Mouse (Mus musculus) liver, embryonic 14 days (tissue): Measurements from ENCODE around the gene Psmb11. TPM values are rescaled to one million over a fixed set of nuclear protein-coding genes. Genes with fewer than 3 reads are reported as not detected.

Experiments used
- polyA plus RNA-seq: library from polyadenylated mRNA; depleted of rRNA; stranded (reverse); fragments of >200 nt; gene quantifications from 2 replicates; pipeline ENCODE4 v1.2.3, GENCODE M21; 2012; rRNA removed

Psmb11 gene
- polyA plus RNA-seq: 0.01 TPM in 1 of 2 replicates, not detected in the other

GRCm38 (mm10) chr14:54621133-54621532 is at the start of gene Psmb11:
Psmb11 (plus strand) TSS chr14:54621433.

GRCm38 (mm10) chr14:54577089-54577982 is 43.9 kb upstream of the Psmb11 start, which contains the start of gene Ajuba:
Ajuba (minus strand) TSS chr14:54577558.

GRCm38 (mm10) chr14:54605752-54606321 is 15.4 kb upstream of the Psmb11 start, which contains the start of gene 4931414P19Rik:
4931414P19Rik (minus strand) TSS chr14:54605993.

GRCm38 (mm10) chr14:54617897-54618365 is 3.3 kb upstream of the Psmb11 start, which contains the start of gene Psmb5:
Psmb5 (minus strand) TSS chr14:54618022.

GRCm38 (mm10) chr14:54640946-54641304 is 19.7 kb downstream of the Psmb11 start, which contains the start of gene Gm17606:
Gm17606 (plus strand) TSS chr14:54640952.

GRCm38 (mm10) chr14:54641305-54641969 is 20.2 kb downstream of the Psmb11 start, which contains the start of gene Cdh24:
Cdh24 (minus strand) TSS chr14:54641364.

Other genes starting within 250 kb of the Psmb11 start
- 6.7 and 7.2 TPM in 2 replicates for gene Slc7a7, start 203.7 kb upstream of the Psmb11 start, polyA plus RNA-seq
- 155 and 165 TPM in 2 replicates for gene Mrpl52, start 194.5 kb upstream of the Psmb11 start, polyA plus RNA-seq
- gene Mmp14, start 189.8 kb upstream of the Psmb11 start, polyA plus RNA-seq: 18.4 and 19.3 TPM in 2 replicates
- gene Lrp10, start 157.3 kb upstream of the Psmb11 start, polyA plus RNA-seq: 10.2 and 12.6 TPM in 2 replicates
- 0.06 and 0.08 TPM in 2 replicates for gene Rem2, start 145.3 kb upstream of the Psmb11 start, polyA plus RNA-seq
- 23.5 and 25.7 TPM in 2 replicates for gene Prmt5, start 103.9 kb upstream of the Psmb11 start, polyA plus RNA-seq
- gene Haus4, start 66.8 kb upstream of the Psmb11 start, polyA plus RNA-seq: 23.2 and 26.4 TPM in 2 replicates
- 3.7 and 4.5 TPM in 2 replicates for gene Ajuba, start 43.9 kb upstream of the Psmb11 start, polyA plus RNA-seq
- gene 4931414P19Rik, start 15.4 kb upstream of the Psmb11 start, polyA plus RNA-seq: 3.8 and 4.0 TPM in 2 replicates
- 104 and 126 TPM in 2 replicates for gene Psmb5, start 3.4 kb upstream of the Psmb11 start, polyA plus RNA-seq
- not detected in 2 replicates for gene Gm17606, start 19.5 kb downstream of the Psmb11 start, polyA plus RNA-seq
- gene Cdh24, start 19.9 kb downstream of the Psmb11 start, polyA plus RNA-seq: 1.00 and 1.1 TPM in 2 replicates
- 32.7 and 36.7 TPM in 2 replicates for gene 1700123O20Rik, start 64.8 kb downstream of the Psmb11 start, polyA plus RNA-seq
- gene Acin1, start 65.5 kb downstream of the Psmb11 start, polyA plus RNA-seq: 71.1 and 71.7 TPM in 2 replicates
- gene Gm29776, start 77.4 kb downstream of the Psmb11 start, polyA plus RNA-seq: 0.05 TPM in 2 replicates
- gene Cebpe, start 90.7 kb downstream of the Psmb11 start, polyA plus RNA-seq: 5.1 and 7.5 TPM in 2 replicates
- 2.9 and 3.6 TPM in 2 replicates for gene Slc7a8, start 160.5 kb downstream of the Psmb11 start, polyA plus RNA-seq
- gene Rnf212b, start 192.7 kb downstream of the Psmb11 start, polyA plus RNA-seq: not detected in 2 replicates
- gene Homez, start 249.5 kb downstream of the Psmb11 start, polyA plus RNA-seq: 1.1 and 1.2 TPM in 2 replicates